10 mouse cellular contexts compared by ENCODE assay signal in genomic region chr7:65954583-65954982, GRCm38 (mm10).
"Had no signal": no experiment of that assay in that cellular context is flagged by ENCODE, and none has a peak within 500 bp of the region (broad histone marks: within the 10 kb centered on the region; RNA-seq: fewer than 3 reads in every experiment).

No protein-coding gene starts in this region.

- ATAC-seq: intestine, embryonic 16.5 days had no signal

- H3K27ac ChIP-seq: kidney, postnatal 0 days; limb, embryonic 12.5 days; liver, embryonic 14.5 days; midbrain, embryonic 15.5 days had no signal

- DNase-seq: kidney, adult 9 months; kidney, postnatal 36 days; lung, adult 18-20 months; right cerebral cortex, postnatal 4 days; thymus, postnatal 4 days had no signal

- H3K9me3 ChIP-seq: midbrain, embryonic 15.5 days had no signal

- H3K4me3 ChIP-seq: limb, embryonic 12.5 days; midbrain, embryonic 15.5 days had no signal

- H3K36me3 ChIP-seq: limb, embryonic 12.5 days; midbrain, embryonic 15.5 days had no signal

- H3K27me3 ChIP-seq: limb, embryonic 12.5 days; midbrain, embryonic 15.5 days had no signal

- H3K9ac ChIP-seq: limb, embryonic 12.5 days; liver, embryonic 14.5 days; midbrain, embryonic 15.5 days had no signal
